Mouse (Mus musculus) splenic B cell, adult 2 months (primary cell): Measurements from ENCODE around the gene Uap1.
"Not testable (repeated sequence)": the region's sequence is repeated elsewhere in the genome, so short reads cannot be mapped to it uniquely, and the experiment has no call there.

ENCODE experiments used
- DNase-seq: peaks from one replicate; pipeline ENCODE4 v3.0.0-alpha.2; 2011; ENCODE audit warnings: low read depth, low spot score
- H3K27me3 ChIP-seq: 2 replicates; pipeline ENCODE4 v1.6.1; 2012; ENCODE audit warnings: mild to moderate bottlenecking, low read length, moderate library complexity, mixed read lengths; ENCODE audit not compliant: control insufficient read depth, poor library complexity, insufficient read depth, severe bottlenecking
- H3K36me3 ChIP-seq: 2 replicates; pipeline ENCODE4 v1.6.1; 2012; ENCODE audit warnings: mild to moderate bottlenecking, low read length, moderate library complexity, mixed read lengths; ENCODE audit not compliant: control insufficient read depth, poor library complexity, insufficient read depth, severe bottlenecking

Gene Uap1

DNA sequence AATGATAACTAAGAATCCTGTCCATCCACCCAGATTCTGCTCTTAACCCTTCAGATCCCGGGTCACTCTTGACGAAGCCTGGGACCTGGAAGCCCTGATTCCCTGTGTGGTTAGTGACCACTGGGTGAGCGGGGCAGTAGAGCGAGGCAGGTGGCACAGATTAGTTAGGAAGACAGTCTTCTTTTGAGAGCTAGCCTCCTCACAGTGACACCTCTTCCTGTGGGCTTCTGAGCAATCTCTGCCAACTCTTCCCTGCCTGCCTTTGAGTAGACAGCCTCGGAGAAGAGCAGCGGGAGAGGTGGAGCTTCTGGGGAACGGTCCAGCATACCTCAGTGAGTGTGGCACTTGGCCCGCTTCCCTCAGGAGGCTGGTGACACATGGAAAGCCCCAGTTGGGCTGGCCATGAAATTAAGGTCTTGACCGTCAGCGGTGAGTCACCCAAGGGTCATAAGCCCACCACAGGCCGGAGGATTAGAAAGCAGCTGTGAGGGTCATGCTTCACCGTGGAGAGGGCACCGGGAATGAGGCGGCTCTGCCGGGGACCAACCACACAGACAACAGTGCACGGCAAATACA, 63.0 kb downstream of the Uap1 start:
- no peaks in the 10 kb centered on the region for H3K36me3 ChIP-seq
- DNase-seq: no peak

DNA sequence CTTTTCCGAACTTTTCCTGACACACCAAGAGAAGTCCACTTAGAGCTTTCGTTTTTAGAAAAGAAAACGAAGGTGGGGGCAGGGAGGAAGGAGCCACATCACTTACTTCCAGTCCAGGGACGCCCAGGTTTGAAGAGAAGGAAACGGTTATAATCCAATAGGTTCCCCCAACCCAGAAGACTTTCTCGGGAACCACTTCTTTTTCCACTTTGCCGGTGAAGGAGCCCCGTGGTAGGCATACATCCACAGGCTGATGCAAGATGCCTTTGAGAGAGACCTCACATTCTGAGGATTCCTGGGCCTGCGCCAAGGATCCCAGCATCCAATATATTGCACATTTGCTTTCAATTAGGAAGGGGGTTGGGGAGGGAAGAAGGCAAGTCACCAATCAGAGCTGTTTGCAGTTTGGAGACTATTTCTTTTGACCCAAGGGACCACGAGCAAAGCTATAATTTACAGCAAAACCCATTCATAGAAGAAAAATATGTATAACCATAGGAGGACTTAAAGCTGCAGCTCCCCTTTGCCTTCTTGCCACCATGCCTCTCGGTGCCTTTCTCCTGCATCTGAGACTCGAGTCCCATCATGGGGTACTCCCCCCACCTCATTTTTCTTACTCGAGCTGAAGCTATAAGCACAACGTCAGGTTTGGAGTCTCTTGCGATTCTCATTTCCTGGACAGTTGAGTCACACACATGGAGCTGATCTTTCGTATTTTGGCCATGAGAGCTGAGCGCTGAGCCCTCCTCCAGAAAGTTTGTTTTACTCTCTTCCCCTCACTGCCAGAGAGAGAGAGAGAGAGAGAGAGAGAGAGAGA, 64.0 kb downstream of the Uap1 start, which contains the start of gene Ddr2:
TSS of gene Ddr2 (minus strand) at position 247 of the 817 bp plus-strand sequence.
- H3K36me3 ChIP-seq: no peaks in the 10 kb centered on the region
- no peak for DNase-seq
- H3K27me3 ChIP-seq: no peaks in the 10 kb centered on the region

More for the DNA sequence above, 63.0 kb downstream of the Uap1 start:
- no peaks in the 10 kb centered on the region for H3K27me3 ChIP-seq

DNA sequence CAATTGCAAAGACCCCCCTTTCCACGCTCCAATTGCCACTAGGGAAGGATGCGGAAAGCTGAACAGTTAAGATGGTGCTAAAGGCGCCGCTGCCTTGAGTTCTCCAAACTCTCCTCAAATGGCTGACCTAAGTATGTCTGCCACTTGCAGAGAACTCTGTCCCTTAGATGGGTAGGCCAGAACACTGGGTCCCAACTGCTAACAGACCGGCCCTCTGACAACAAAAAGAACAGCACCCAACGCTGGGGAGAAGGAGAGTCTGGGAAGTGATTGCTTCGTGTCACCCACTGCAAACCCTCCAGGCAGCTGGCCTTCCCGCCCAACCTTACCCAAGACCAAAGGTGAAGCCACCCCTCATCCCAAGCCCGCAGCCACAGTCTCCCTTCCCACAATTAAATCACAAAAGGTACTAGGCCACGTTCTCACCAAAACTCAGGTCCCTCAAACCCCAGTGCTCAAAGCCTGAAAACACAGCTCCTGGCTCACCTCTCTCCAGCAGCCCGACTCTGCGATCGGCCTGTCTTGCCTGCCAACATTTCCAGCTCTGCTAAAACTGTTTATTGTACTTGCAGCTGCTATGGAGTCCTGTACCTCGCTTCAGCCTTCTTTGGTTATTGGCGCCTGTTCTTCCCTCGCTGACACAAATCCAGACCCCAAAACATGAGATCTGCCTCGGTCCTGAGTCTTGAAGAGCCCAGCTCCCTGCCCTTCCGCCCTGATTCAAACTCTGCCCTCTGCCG, 64.8 kb downstream of the Uap1 start:
- DNase-seq: no peak
- Histone ChIP-seq H3K36me3 (no peaks in the 10 kb centered on the region), H3K27me3 (no peaks in the 10 kb centered on the region)

DNA sequence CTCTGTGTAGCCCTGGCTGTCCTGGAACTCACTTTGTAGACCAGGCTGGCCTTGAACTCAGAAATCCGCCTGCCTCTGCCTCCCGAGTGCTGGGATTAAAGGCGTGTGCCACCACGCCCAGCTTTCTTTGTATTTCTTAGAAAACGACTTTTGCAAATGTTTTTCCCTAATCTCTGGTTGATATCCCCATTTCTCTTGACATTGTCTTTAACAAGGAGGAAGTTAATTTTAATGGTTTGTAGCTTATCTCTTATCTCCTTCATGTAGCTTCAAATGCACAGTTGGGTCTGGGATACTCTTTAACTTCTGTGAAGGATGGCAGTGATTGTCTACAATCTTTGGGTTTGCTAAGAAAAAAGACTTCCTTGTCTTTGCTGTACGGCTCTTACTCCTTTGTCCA, 71.9 kb downstream of the Uap1 start:
- not testable (repeated sequence) for DNase-seq, H3K27me3 ChIP-seq, H3K36me3 ChIP-seq
